Mouse (Mus musculus) right cerebral cortex, postnatal 10 days (tissue): Measurements from ENCODE around the gene Anpep.

ENCODE experiments used
- DNase-seq, 2 experiments: peaks; one replicate each; pipeline ENCODE4 v3.0.0; 2021; ENCODE audit warnings: low spot score in 2 of 2

The Anpep gene

GRCm38 (mm10) chr7:79860811-79861210 lies at the start of gene Anpep:
Anpep (minus strand) TSS chr7:79861059.
- DNase-seq: no peak

- DNase-seq: no peak
These were observed 46.5 kb upstream of the Anpep start for GRCm38 (mm10) chr7:79907356-79907755.

- DNase-seq: no peak
These were observed 46.1 kb upstream of the Anpep start for GRCm38 (mm10) chr7:79906914-79907313.

GRCm38 (mm10) chr7:79905193-79905592 lies 44.3 kb upstream of the Anpep start:
- DNase-seq: no peak

GRCm38 (mm10) chr7:79903160-79903792 lies 42.4 kb upstream of the Anpep start:
- no peak for DNase-seq

- DNase-seq: no peak
These were observed 39.9 kb upstream of the Anpep start for GRCm38 (mm10) chr7:79900753-79901152.

- DNase-seq: no peak
These were observed 34.4 kb upstream of the Anpep start for GRCm38 (mm10) chr7:79895225-79895624.

GRCm38 (mm10) chr7:79894790-79895189 lies 33.9 kb upstream of the Anpep start:
- no peak for DNase-seq

GRCm38 (mm10) chr7:79892576-79893428 lies 31.9 kb upstream of the Anpep start:
- DNase-seq: no peak

GRCm38 (mm10) chr7:79890436-79891221 lies 29.8 kb upstream of the Anpep start:
- DNase-seq: no peak

GRCm38 (mm10) chr7:79888603-79889002 lies 27.7 kb upstream of the Anpep start:
- no peak for DNase-seq

GRCm38 (mm10) chr7:79883613-79884334 lies 22.9 kb upstream of the Anpep start:
- DNase-seq: no peak

GRCm38 (mm10) chr7:79881901-79882300 lies 21.0 kb upstream of the Anpep start:
- no peak for DNase-seq

GRCm38 (mm10) chr7:79880998-79881397 lies 20.1 kb upstream of the Anpep start:
- no peak for DNase-seq

- DNase-seq: no peak
These were observed 19.2 kb upstream of the Anpep start for GRCm38 (mm10) chr7:79880033-79880432.

- DNase-seq: no peak
These were observed 17.7 kb upstream of the Anpep start for GRCm38 (mm10) chr7:79878455-79879025.

- DNase-seq: no peak
These were observed 12.5 kb upstream of the Anpep start for GRCm38 (mm10) chr7:79873407-79873806.

- DNase-seq: no peak
These were observed 11.0 kb upstream of the Anpep start for GRCm38 (mm10) chr7:79871797-79872345.

GRCm38 (mm10) chr7:79869072-79869719 lies 8.3 kb upstream of the Anpep start:
- DNase-seq: no peak

- DNase-seq: no peak
These were observed 7.6 kb upstream of the Anpep start for GRCm38 (mm10) chr7:79868475-79868874.

- no peak for DNase-seq
These were observed 7.0 kb upstream of the Anpep start for GRCm38 (mm10) chr7:79867861-79868260.
